Mouse (Mus musculus) liver, embryonic 14.5 days (tissue): ENCODE measurements at regions not wholly inside any gene's neighbourhood (a gene's known extent, or its start where the extent isn't known, plus 50 kb on each side); places are given as distances from the start of the nearest gene placed in this dataset.

ENCODE experiments used
- CTCF ChIP-seq: IDR thresholded peaks from 2 replicates; pipeline ENCODE4 v1.5.1; 2016; ENCODE audit warnings: antibody characterized with exemption, low read depth, control low read depth
- EP300 ChIP-seq: IDR thresholded peaks from 2 replicates; pipeline ENCODE4 v1.6.1; 2016; ENCODE audit warnings: antibody characterized with exemption, low read depth

DNA sequence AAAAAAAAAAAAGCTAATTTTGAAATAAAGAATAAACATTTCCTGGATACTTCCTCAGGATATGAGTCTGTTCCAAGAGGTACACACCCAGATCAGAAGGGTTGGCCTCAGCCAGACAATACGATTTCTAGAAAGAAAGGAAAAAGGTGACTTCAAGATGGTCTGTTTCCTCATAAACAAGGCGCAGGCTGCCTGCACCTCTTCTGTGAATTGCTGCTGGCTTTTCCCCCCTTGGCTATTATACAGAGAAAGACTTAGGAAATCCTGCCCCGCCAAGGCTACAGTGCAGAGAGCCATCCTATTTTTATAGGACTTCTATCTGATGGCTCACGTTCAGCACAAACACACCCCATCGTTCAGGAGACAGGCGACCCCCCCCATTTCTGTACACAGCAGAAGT, 204.8 kb upstream of the Mgmt start:
- no peak for TF ChIP-seq CTCF
- no peak for TF ChIP-seq EP300
